Mouse (Mus musculus): ENCODE data around the gene Bicd1. TPM values are rescaled to one million over a fixed set of nuclear protein-coding genes. Genes with fewer than 3 reads are reported as not detected.
"Not testable (repeated sequence)": the region's sequence is repeated elsewhere in the genome, so short reads cannot be mapped to it uniquely, and the experiment has no call there.

Gene Bicd1
- polyA plus RNA-seq (2015; fragmentation: Nextera tagmentation; extraction: Ambion mirVana) = 29.6 and 33.8 TPM in 2 replicates

GRCm38 (mm10) chr6:149408833-149409332 lies at the start of gene Bicd1:
Gene Bicd1 (plus strand): TSS chr6:149408886.
- WGBS = 0% methylated on average over 30 of the region's 30 CpGs
- peak; percentile 100 for ATAC-seq
- Histone ChIP-seq H3K9ac (peak within 1 kb of the TSS; percentile 83), H3K27ac (peak within 1 kb of the TSS; percentile 84), H3K4me1 (peaks cover 10% of the 10 kb centered on the region), H3K36me3 (ENCODE audit: poor library complexity, severe bottlenecking) (no peaks in the 10 kb centered on the region), H3K4me2 (peak within 1 kb of the TSS; percentile 65), H3K4me3 (peak within 1 kb of the TSS; percentile 75), H3K9me3 (replicated peaks) (no peaks in the 10 kb centered on the region), H3K27me3 (no peaks in the 10 kb centered on the region)

- not testable (repeated sequence) for H3K9me3 ChIP-seq (replicated peaks); H3K4me1 ChIP-seq; H3K27me3 ChIP-seq; H3K36me3 ChIP-seq (ENCODE audit: poor library complexity, severe bottlenecking); H3K27ac ChIP-seq; H3K4me2 ChIP-seq; ATAC-seq; H3K4me3 ChIP-seq; H3K9ac ChIP-seq
- WGBS = 97% methylated on average over 19 of the region's 20 CpGs
Observed at GRCm38 (mm10) chr6:149362533-149362932, 46.2 kb upstream of the Bicd1 start.

DNA sequence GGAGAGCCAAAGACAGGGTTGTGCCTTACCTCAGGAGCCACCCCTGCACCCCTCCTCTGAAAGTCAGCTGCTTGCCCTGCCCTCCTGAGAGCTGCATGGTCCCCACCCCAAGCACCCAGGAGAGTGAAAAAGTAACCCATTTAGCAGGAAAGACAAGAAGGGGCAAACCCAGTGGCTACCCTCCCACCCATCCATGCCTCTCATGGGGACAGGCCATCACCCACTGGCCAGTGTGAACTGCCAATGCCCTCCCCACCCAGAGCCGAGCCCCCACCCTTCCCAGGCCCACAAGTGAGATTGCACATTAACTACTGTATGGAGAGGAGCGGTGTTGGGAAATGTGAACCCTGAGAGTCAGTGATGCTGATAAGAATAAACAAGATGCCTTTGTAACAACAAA lies 42.7 kb upstream of the Bicd1 start:
- H3K36me3 ChIP-seq (ENCODE audit: poor library complexity, severe bottlenecking); ATAC-seq; H3K4me2 ChIP-seq; H3K4me1 ChIP-seq; H3K27ac ChIP-seq; H3K9me3 ChIP-seq (replicated peaks); H3K4me3 ChIP-seq; H3K27me3 ChIP-seq; H3K9ac ChIP-seq: not testable (repeated sequence)
- WGBS = 67% methylated on average over 2 of the region's 2 CpGs

DNA sequence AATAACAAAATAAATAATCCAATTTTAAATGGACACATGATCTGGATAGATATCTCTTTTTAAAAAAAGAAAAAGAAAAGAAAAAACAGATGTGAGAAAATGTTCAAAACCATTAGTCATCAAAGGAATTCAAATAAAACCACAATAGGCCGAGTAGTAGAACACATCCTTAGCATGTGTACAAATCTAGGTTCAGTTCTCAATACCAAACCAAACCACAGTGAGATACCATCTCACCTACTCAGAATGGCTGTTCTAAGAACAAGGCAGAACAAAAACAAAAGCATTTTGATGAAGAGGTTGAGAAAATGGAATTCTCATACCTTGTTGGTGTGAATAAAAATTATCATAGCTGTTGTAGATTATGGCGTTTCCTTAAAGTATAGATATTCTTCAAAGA lies 42.3 kb upstream of the Bicd1 start:
- no peak overlapping the region for H3K4me3 ChIP-seq
- H3K9ac ChIP-seq = no peak overlapping the region
- no peak for ATAC-seq
- no peaks in the 10 kb centered on the region for H3K27me3 ChIP-seq
- no peak overlapping the region for H3K4me2 ChIP-seq
- H3K27ac ChIP-seq = no peak overlapping the region
- H3K9me3 ChIP-seq (replicated peaks) = no peaks in the 10 kb centered on the region
- no peaks in the 10 kb centered on the region for H3K4me1 ChIP-seq
- no peaks in the 10 kb centered on the region for H3K36me3 ChIP-seq (ENCODE audit: poor library complexity, severe bottlenecking)
- 93% methylated on average over 2 of the region's 2 CpGs for WGBS

GRCm38 (mm10) chr6:149374986-149375457 lies 33.7 kb upstream of the Bicd1 start:
- Histone ChIP-seq H3K36me3 (ENCODE audit: poor library complexity, severe bottlenecking) (no peaks in the 10 kb centered on the region), H3K4me3 (no peak overlapping the region), H3K27ac (no peak overlapping the region), H3K9ac (no peak overlapping the region), H3K4me2 (no peak overlapping the region), H3K4me1 (no peaks in the 10 kb centered on the region), H3K27me3 (no peaks in the 10 kb centered on the region), H3K9me3 (replicated peaks) (no peaks in the 10 kb centered on the region)
- no peak for ATAC-seq
- WGBS = 67% methylated on average over 2 of the region's 2 CpGs

DNA sequence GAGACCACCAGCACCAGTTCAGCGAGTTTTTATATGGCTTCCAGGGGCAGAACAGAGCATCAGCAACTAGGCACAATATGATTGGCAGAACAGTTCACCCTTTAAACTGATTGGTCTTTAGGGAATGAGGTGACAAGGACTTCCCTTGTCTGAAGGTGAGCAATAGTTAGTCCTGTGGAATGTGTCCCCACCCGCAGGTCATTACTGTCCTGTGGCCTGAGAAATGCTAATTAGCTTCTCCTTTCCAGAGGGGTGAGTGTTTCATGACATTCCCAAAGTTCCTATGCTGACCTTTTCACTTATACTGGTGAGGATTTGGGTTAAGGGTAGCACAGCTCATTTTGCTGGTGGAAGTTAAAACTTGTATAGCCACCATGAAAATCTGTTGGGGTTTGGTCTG lies 25.2 kb upstream of the Bicd1 start:
- 76% methylated on average over 2 of the region's 2 CpGs for WGBS
- ATAC-seq = no peak

GRCm38 (mm10) chr6:149386389-149386788 lies 22.3 kb upstream of the Bicd1 start:
- no peaks in the 10 kb centered on the region for H3K4me1 ChIP-seq
- no peaks in the 10 kb centered on the region for H3K27me3 ChIP-seq
- H3K4me3 ChIP-seq = no peak overlapping the region
- no peak overlapping the region for H3K27ac ChIP-seq
- no peak overlapping the region for H3K4me2 ChIP-seq
- no peaks in the 10 kb centered on the region for H3K9me3 ChIP-seq (replicated peaks)
- ATAC-seq = no peak
- WGBS = 57% methylated on average over 3 of the region's 3 CpGs
- H3K36me3 ChIP-seq (ENCODE audit: poor library complexity, severe bottlenecking) = no peaks in the 10 kb centered on the region
- H3K9ac ChIP-seq = no peak overlapping the region

More for the DNA sequence above, 25.2 kb upstream of the Bicd1 start:
- H3K27ac ChIP-seq = no peak overlapping the region
- H3K27me3 ChIP-seq = no peaks in the 10 kb centered on the region
- no peaks in the 10 kb centered on the region for H3K4me1 ChIP-seq
- H3K9me3 ChIP-seq (replicated peaks) = no peaks in the 10 kb centered on the region
- no peaks in the 10 kb centered on the region for H3K36me3 ChIP-seq (ENCODE audit: poor library complexity, severe bottlenecking)
- no peak overlapping the region for H3K4me3 ChIP-seq
- no peak overlapping the region for H3K4me2 ChIP-seq
- no peak overlapping the region for H3K9ac ChIP-seq

- not testable (repeated sequence) for H3K4me1 ChIP-seq; H3K27me3 ChIP-seq; H3K4me2 ChIP-seq; ATAC-seq; H3K9ac ChIP-seq; H3K27ac ChIP-seq; H3K4me3 ChIP-seq; H3K36me3 ChIP-seq (ENCODE audit: poor library complexity, severe bottlenecking); H3K9me3 ChIP-seq (replicated peaks)
- 87% methylated on average over 2 of the region's 2 CpGs for WGBS
Observed at GRCm38 (mm10) chr6:149389626-149390025, 19.1 kb upstream of the Bicd1 start.

GRCm38 (mm10) chr6:149399396-149399795 lies 9.3 kb upstream of the Bicd1 start:
- no peaks in the 10 kb centered on the region for H3K9me3 ChIP-seq (replicated peaks)
- no peak overlapping the region for H3K9ac ChIP-seq
- no peaks in the 10 kb centered on the region for H3K4me1 ChIP-seq
- no peaks in the 10 kb centered on the region for H3K27me3 ChIP-seq
- ATAC-seq = no peak
- no peaks in the 10 kb centered on the region for H3K36me3 ChIP-seq (ENCODE audit: poor library complexity, severe bottlenecking)
- H3K27ac ChIP-seq = no peak overlapping the region
- no peak overlapping the region for H3K4me3 ChIP-seq
- no peak overlapping the region for H3K4me2 ChIP-seq

DNA sequence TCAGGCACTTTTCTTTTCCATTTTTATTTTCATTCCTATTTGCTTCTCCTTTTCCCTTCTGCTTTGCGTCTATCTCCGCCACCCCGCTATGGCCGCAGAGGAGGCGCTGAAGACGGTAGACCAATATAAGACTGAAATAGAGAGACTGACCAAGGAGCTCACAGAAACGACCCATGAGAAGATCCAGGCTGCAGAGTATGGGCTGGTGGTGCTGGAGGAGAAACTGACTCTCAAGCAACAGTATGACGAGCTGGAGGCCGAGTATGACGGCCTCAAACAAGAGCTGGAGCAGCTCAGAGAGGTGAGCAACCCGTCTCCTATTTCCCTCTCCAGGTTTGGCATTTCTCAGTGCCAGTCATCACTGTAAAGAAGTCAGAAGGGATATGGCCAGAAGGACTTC lies 655 bp downstream of the Bicd1 start:
- Histone ChIP-seq H3K27ac (peak overlapping the region; percentile 84), H3K27me3 (no peaks in the 10 kb centered on the region), H3K36me3 (ENCODE audit: poor library complexity, severe bottlenecking) (0 out of 2 replicates have a peak, but pooled peaks cover 1% of the 10 kb centered on the region), H3K4me3 (peak overlapping the region; percentile 75), H3K9me3 (replicated peaks) (no peaks in the 10 kb centered on the region), H3K4me1 (peaks cover 10% of the 10 kb centered on the region), H3K9ac (peak overlapping the region; percentile 83), H3K4me2 (peak overlapping the region; percentile 65)
- peak; percentile 42 for ATAC-seq
- WGBS = 3% methylated on average over 11 of the region's 11 CpGs

- H3K27me3 ChIP-seq = no peaks in the 10 kb centered on the region
- H3K27ac ChIP-seq = peak overlapping the region; percentile 84
- H3K4me3 ChIP-seq = peak overlapping the region; percentile 75
- peak overlapping the region; percentile 65 for H3K4me2 ChIP-seq
- H3K36me3 ChIP-seq (ENCODE audit: poor library complexity, severe bottlenecking) = 0 out of 2 replicates have a peak, but pooled peaks cover 4% of the 10 kb centered on the region
- H3K9me3 ChIP-seq (replicated peaks) = no peaks in the 10 kb centered on the region
- no peak for ATAC-seq
- peak overlapping the region; percentile 83 for H3K9ac ChIP-seq
- peaks cover 10% of the 10 kb centered on the region for H3K4me1 ChIP-seq
- 2% methylated on average over 4 of the region's 4 CpGs for WGBS
Observed at GRCm38 (mm10) chr6:149409845-149410244, 1.2 kb downstream of the Bicd1 start.

DNA sequence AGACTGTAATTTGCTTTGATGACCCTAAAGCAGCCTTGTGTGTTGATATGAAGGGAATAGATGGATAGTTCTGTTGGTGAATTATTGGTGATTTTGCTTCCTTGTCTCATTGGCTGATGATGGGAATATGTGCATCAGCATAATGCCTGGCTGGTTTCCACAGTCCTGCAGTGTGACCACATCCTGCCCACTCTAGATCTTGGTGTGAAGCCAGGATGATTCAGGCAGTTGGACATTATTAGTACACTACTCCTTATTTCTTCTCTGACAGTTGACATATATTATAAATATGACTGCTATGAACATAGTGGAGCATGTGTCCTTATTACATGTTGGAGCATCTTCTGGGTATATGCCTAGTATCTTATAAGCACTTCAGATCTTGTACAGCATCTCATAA lies 4.6 kb downstream of the Bicd1 start:
- 0 out of 2 replicates have a peak, but pooled peaks cover 4% of the 10 kb centered on the region for H3K36me3 ChIP-seq (ENCODE audit: poor library complexity, severe bottlenecking)
- H3K9ac ChIP-seq = no peak overlapping the region
- no peak overlapping the region for H3K4me3 ChIP-seq
- ATAC-seq = no peak
- H3K27me3 ChIP-seq = no peaks in the 10 kb centered on the region
- H3K4me1 ChIP-seq = peaks cover 10% of the 10 kb centered on the region
- no peak overlapping the region for H3K27ac ChIP-seq
- no peaks in the 10 kb centered on the region for H3K9me3 ChIP-seq (replicated peaks)
- no peak overlapping the region for H3K4me2 ChIP-seq

DNA sequence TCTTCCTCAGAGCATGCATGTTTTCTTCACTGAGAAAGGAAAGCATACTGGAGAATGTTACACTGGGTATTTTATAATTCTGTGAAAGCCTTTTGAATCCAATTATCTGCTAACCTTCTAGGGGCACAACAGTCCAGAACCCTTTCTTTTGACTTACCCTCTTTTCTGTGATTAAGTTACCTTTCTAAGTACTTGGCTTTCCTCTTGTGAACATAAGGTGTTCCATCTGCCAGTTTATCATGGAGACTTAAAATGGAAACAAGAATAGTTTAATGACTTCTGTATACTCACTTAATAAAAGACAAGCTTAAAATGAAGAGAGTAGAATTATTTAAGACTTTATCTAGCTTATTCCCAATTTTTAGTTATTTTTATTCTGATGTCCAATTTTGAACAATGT lies 16.1 kb downstream of the Bicd1 start:
- H3K9ac ChIP-seq = no peak overlapping the region
- ATAC-seq = no peak

More for the DNA sequence above, 16.1 kb downstream of the Bicd1 start:
- H3K4me2 ChIP-seq = no peak overlapping the region
- H3K4me3 ChIP-seq = no peak overlapping the region
- H3K27me3 ChIP-seq = no peaks in the 10 kb centered on the region
- H3K4me1 ChIP-seq = no peaks in the 10 kb centered on the region
- H3K9me3 ChIP-seq (replicated peaks) = no peaks in the 10 kb centered on the region
- H3K36me3 ChIP-seq (ENCODE audit: poor library complexity, severe bottlenecking) = no peaks in the 10 kb centered on the region
- H3K27ac ChIP-seq = no peak overlapping the region

Data from forebrain, embryonic 13.5 days (tissue).